Mouse (Mus musculus): Measurements from ENCODE around the gene Avl9. TPM values are rescaled to one million over a fixed set of nuclear protein-coding genes. Genes with fewer than 3 reads are reported as not detected.

The Avl9 gene
- polyA plus RNA-seq, 1 experiment from 2014 or later = 9.6 TPM

GRCm38 (mm10) chr6:56715270-56715666 is 569 bp downstream of the Avl9 start:
- no peaks in the 10 kb centered on the region for H3K9me3 ChIP-seq (ENCODE audit: control insufficient read depth)
- no peak for TF ChIP-seq CTCF (IDR thresholded peaks at IDR 0.05; ENCODE audit: low read depth)
- no peaks in the 10 kb centered on the region for H3K36me3 ChIP-seq (ENCODE audit: control insufficient read depth, insufficient read depth)
- no peak for ATAC-seq
- peaks cover 3% of the 10 kb centered on the region; the same call in 1 of the 2 replicates for H3K4me1 ChIP-seq (replicated peaks; ENCODE audit: control insufficient read depth, insufficient read depth, low read length)
- peak overlapping the region; percentile 74 for H3K4me2 ChIP-seq (replicated peaks; ENCODE audit: low read depth)
- peak overlapping the region; percentile 96 for H3K27ac ChIP-seq (ENCODE audit: low read depth, low read length)
- under 1% methylated on average over 25 of the region's 25 CpGs for WGBS
- no peaks in the 10 kb centered on the region for H3K27me3 ChIP-seq (replicated peaks; ENCODE audit: control insufficient read depth, insufficient read depth, low read length)
- H3K9ac ChIP-seq (ENCODE audit: low read depth, low read length) = peak overlapping the region; percentile 88
- H3K4me3 ChIP-seq (ENCODE audit: low read depth, low read length) = peak overlapping the region; percentile 89

- no peak overlapping the region for H3K27ac ChIP-seq (ENCODE audit: low read depth, low read length)
Observed at GRCm38 (mm10) chr6:56719071-56719470, 4.4 kb downstream of the Avl9 start.

DNA sequence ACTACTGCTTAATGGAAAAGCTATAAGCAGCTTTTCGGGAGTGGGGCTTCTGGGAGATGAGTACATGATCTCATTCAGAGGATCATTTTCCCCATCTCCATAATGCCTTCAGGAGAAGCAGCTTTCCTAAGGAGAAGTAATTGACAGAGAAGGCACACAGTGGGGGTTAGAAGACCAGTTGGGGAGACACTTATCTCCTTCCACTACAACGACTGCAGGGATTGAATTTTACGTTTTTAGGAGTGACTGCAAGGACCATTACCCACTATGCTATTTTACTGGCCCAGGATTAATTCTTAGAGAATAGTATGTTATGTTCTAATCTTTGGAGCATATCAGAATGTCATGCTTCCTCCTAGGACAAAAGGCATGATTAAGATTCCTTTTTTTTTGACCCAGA is 6.2 kb downstream of the Avl9 start:
- H3K36me3 ChIP-seq (ENCODE audit: control insufficient read depth, insufficient read depth) = peaks cover 12% of the 10 kb centered on the region; the same call in 1 of the 2 replicates
- no peak for ATAC-seq
- no peak overlapping the region for H3K4me3 ChIP-seq (ENCODE audit: low read depth, low read length)
- WGBS = 62% methylated on average over 3 of the region's 3 CpGs
- no peak overlapping the region for H3K9ac ChIP-seq (ENCODE audit: low read depth, low read length)
- H3K4me2 ChIP-seq (replicated peaks; ENCODE audit: low read depth) = no peak overlapping the region
- H3K27ac ChIP-seq (ENCODE audit: low read depth, low read length) = no peak overlapping the region
- peaks cover 3% of the 10 kb centered on the region; the same call in 1 of the 2 replicates for H3K4me1 ChIP-seq (replicated peaks; ENCODE audit: control insufficient read depth, insufficient read depth, low read length)
- H3K9me3 ChIP-seq (ENCODE audit: control insufficient read depth) = no peaks in the 10 kb centered on the region
- TF ChIP-seq CTCF (IDR thresholded peaks at IDR 0.05; ENCODE audit: low read depth) = no peak
- no peaks in the 10 kb centered on the region for H3K27me3 ChIP-seq (replicated peaks; ENCODE audit: control insufficient read depth, insufficient read depth, low read length)

More at GRCm38 (mm10) chr6:56719071-56719470, 4.4 kb downstream of the Avl9 start:
- H3K4me2 ChIP-seq (replicated peaks; ENCODE audit: low read depth) = no peak overlapping the region
- no peak for TF ChIP-seq CTCF (IDR thresholded peaks at IDR 0.05; ENCODE audit: low read depth)
- 64% methylated on average over 1 of the region's 1 CpGs for WGBS
- H3K9ac ChIP-seq (ENCODE audit: low read depth, low read length) = no peak overlapping the region
- peaks cover 8% of the 10 kb centered on the region; the same call in 1 of the 2 replicates for H3K36me3 ChIP-seq (ENCODE audit: control insufficient read depth, insufficient read depth)
- no peaks in the 10 kb centered on the region for H3K27me3 ChIP-seq (replicated peaks; ENCODE audit: control insufficient read depth, insufficient read depth, low read length)
- no peak for ATAC-seq
- no peaks in the 10 kb centered on the region for H3K9me3 ChIP-seq (ENCODE audit: control insufficient read depth)
- no peak overlapping the region for H3K4me3 ChIP-seq (ENCODE audit: low read depth, low read length)
- H3K4me1 ChIP-seq (replicated peaks; ENCODE audit: control insufficient read depth, insufficient read depth, low read length) = peaks cover 3% of the 10 kb centered on the region; the same call in 1 of the 2 replicates

DNA sequence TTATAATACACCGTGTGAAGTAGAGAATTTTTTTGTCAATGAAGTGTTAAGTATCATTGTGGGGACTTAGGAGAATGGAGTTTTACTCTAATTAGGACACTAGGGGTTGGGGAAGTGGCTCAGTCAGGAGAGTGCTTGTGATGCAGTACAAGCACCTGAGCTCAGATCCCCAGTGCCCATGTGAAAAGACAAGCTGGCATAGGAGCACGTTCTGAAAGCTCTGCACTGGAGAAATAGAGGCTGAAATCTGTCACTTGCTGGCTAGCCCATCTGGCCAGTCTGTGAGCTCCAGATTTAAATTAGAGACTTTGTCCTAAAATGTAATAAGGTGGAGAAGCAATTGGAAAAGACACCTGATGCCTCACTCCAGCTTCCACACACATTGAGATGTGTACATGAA is 17.8 kb downstream of the Avl9 start:
- H3K36me3 ChIP-seq (ENCODE audit: control insufficient read depth, insufficient read depth) = peaks cover 70% of the 10 kb centered on the region
- no peak overlapping the region for H3K27ac ChIP-seq (ENCODE audit: low read depth, low read length)
- WGBS = 72% methylated on average over 2 of the region's 2 CpGs
- H3K4me1 ChIP-seq (replicated peaks; ENCODE audit: control insufficient read depth, insufficient read depth, low read length) = no peaks in the 10 kb centered on the region
- H3K4me3 ChIP-seq (ENCODE audit: low read depth, low read length) = no peak overlapping the region
- H3K4me2 ChIP-seq (replicated peaks; ENCODE audit: low read depth) = no peak overlapping the region
- no peak for ATAC-seq
- TF ChIP-seq CTCF (IDR thresholded peaks at IDR 0.05; ENCODE audit: low read depth) = no peak
- no peaks in the 10 kb centered on the region for H3K27me3 ChIP-seq (replicated peaks; ENCODE audit: control insufficient read depth, insufficient read depth, low read length)
- H3K9ac ChIP-seq (ENCODE audit: low read depth, low read length) = no peak overlapping the region
- H3K9me3 ChIP-seq (ENCODE audit: control insufficient read depth) = no peaks in the 10 kb centered on the region

- Histone ChIP-seq H3K9me3 (ENCODE audit: control insufficient read depth) (no peaks in the 10 kb centered on the region), H3K27me3 (replicated peaks; ENCODE audit: control insufficient read depth, insufficient read depth, low read length) (no peaks in the 10 kb centered on the region), H3K27ac (ENCODE audit: low read depth, low read length) (no peak overlapping the region), H3K4me2 (replicated peaks; ENCODE audit: low read depth) (no peak overlapping the region), H3K4me1 (replicated peaks; ENCODE audit: control insufficient read depth, insufficient read depth, low read length) (no peaks in the 10 kb centered on the region), H3K36me3 (ENCODE audit: control insufficient read depth, insufficient read depth) (peaks cover 31% of the 10 kb centered on the region), H3K9ac (ENCODE audit: low read depth, low read length) (no peak overlapping the region), H3K4me3 (ENCODE audit: low read depth, low read length) (no peak overlapping the region)
- no peak for ATAC-seq
- WGBS = 73% methylated on average over 5 of the region's 5 CpGs
- TF ChIP-seq CTCF (IDR thresholded peaks at IDR 0.05; ENCODE audit: low read depth) = no peak
Observed at GRCm38 (mm10) chr6:56745950-56746543, 31.3 kb downstream of the Avl9 start.

- H3K36me3 ChIP-seq (ENCODE audit: control insufficient read depth, insufficient read depth) = peaks cover 45% of the 10 kb centered on the region
- no peaks in the 10 kb centered on the region for H3K4me1 ChIP-seq (replicated peaks; ENCODE audit: control insufficient read depth, insufficient read depth, low read length)
- H3K4me2 ChIP-seq (replicated peaks; ENCODE audit: low read depth) = no peak overlapping the region
- no peak for ATAC-seq
- no peak overlapping the region for H3K27ac ChIP-seq (ENCODE audit: low read depth, low read length)
- H3K9ac ChIP-seq (ENCODE audit: low read depth, low read length) = no peak overlapping the region
- no peaks in the 10 kb centered on the region for H3K9me3 ChIP-seq (ENCODE audit: control insufficient read depth)
- WGBS = 93% methylated on average over 3 of the region's 3 CpGs
- H3K4me3 ChIP-seq (ENCODE audit: low read depth, low read length) = no peak overlapping the region
- H3K27me3 ChIP-seq (replicated peaks; ENCODE audit: control insufficient read depth, insufficient read depth, low read length) = no peaks in the 10 kb centered on the region
- TF ChIP-seq CTCF (IDR thresholded peaks at IDR 0.05; ENCODE audit: low read depth) = no peak
Observed at GRCm38 (mm10) chr6:56753719-56754118, 39.0 kb downstream of the Avl9 start.

All from intestine, postnatal 0 days (tissue).